Mouse (Mus musculus): Measurements from ENCODE around the gene Dusp5. TPM values are rescaled to one million over a fixed set of nuclear protein-coding genes. Genes with fewer than 3 reads are reported as not detected.

Gene Dusp5
- total RNA-seq, 1 experiment from 2014 or later: 6.0 TPM

DNA sequence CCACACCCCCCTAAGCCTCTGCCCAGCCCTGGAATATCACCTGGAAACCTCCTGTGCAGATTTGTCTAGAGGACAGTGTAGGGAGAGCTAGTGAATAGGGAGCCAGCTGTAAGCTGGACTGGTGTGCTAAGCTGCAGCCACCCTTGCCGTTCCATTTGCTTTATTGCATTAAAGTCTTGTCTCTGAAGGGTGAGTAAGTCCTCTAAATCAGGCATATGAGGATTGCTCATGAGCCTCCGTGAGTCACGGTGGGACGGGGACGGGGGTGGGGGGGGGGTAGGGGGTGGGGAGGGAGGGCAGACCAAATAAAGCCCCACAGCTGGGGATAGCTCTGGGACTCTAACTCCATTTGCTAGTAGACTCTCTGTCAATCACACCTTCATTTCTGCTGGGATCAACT is 14.7 kb downstream of the Dusp5 start:
- no peak for DNase-seq

DNA sequence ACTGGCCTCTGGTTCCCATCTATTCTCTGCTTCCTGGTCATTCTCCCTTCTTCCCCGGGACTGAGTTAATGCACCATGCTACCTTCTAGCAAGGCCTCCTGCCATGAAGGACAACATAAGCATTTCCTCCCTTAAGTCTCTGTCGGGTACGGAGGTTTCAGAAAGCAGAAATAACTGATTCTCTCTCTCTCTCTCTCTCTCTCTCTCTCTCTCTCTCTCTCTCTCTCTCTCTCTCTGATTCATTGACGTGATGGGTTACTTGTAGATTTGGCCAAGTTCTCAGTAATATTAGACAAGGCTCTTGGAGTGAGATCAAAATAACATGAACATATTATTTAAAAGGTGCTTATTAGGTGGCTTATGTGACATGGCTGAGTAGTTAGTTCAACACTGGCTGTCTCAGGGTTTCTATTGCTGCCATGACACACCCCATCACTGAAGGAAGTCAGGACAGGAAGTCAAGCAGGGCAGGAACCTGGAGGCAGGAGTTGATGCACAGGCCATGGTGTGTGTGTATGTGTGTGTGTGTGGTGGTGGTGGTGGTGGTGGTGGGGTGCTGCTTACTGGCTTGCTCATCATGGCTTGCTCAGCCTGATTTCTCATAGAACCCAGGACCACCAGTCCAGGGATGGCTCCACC is 16.1 kb downstream of the Dusp5 start:
- no peak for DNase-seq

DNA sequence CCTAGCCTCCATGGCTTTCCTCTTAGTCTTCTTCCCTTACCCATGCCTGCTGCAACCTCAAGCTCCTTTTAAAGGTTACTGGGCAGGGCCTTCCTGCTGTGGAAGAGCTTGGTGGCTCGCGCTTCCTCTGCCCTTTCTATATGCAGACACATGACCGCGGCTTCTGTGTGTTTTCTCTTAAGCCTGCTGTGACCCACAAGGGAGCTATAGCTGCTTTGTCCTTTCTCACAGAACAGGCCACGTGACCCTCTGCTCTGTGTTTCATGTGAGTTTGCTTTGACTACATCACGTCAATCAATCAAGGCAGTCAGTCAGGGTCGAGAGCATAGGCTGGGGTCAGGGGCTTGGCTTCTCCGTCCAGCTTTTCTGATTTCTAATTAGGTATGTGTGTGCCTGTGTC is 18.7 kb downstream of the Dusp5 start:
- DNase-seq: no peak

DNA sequence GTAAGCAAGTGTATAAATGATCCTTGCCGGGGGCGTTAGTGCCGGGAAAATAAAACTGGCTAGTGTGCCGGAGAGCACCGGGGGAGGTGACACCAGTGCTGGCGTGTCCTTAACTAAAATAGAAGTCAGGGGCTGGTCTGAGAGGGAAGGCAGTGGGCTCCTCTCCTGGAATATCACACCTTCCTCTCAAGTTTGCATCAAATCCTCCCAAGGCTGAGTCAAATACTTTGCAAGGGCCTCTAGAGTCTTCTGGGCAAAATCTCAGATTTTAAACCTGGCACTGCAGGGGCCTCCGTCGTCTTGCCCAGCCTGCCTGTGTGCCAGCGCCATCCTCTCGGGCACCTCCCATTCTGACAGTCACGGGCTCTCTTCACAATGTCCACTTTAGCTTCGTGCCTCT is 22.1 kb downstream of the Dusp5 start:
- DNase-seq: no peak

DNA sequence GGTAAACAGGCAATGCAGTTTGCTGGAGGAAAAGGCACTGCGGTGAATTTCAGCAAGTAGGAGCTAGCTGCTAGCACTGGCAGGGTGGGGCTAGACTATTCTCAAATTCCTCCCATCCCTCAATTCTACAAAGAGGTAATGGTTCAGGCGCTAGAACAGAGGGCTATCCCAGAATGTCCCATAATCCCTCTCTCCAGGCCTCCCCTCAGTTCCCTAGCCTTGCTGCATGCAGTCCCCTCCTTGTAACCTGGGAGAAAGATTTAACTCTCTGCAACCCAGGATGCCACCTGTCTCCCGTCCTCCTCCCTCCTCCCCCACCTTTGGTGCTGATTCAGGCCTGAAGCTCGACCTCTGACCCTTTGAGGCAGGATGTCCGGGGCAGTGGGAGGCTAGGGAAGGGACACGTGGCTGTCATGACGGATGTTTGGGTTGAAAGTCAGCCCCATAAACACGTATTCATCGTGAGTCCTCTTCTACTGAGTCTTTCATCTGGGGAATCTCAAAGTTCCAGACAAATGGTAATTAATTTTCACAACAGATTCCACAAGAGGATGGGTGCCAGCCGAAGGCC is 23.4 kb downstream of the Dusp5 start:
- no peak for DNase-seq

DNA sequence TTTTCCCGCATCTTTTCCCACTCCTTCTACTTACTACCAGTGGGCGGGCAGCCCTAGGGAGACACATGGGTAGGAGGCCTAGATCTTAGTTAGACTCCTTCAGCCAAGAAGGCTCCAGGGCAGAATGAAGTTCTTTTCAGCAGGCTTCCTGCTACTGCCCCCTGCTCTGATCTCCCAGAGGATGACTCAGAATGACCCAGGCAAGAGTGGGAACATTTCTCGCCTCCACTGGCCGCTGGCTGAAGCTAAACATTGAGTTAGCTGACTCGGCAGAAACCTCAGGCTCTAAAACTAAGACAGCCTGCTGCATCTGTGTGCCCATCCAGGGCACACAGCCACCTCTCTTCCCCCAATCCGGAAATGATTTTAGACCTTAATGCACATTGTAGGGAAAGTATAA is 23.9 kb downstream of the Dusp5 start:
- DNase-seq: no peak

DNA sequence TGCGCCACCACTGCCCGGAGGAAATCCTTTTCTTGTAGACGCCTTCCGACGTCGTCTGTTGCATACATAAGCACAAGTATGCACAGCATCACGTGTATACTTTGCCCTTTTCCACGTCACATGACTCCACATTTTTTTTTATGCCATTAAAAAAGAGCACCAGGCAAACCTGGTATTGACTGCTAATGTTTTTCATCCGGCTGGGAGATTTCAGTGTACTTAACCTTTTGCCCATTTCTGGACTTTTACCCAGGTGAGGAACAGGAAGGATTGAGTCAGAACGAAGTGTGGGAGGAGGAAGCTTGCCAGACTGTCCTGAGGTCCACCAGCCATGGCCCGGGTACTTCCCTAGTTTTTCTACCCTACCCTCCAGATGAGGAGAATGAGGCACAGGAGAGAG is 25.5 kb downstream of the Dusp5 start:
- DNase-seq: no peak

DNA sequence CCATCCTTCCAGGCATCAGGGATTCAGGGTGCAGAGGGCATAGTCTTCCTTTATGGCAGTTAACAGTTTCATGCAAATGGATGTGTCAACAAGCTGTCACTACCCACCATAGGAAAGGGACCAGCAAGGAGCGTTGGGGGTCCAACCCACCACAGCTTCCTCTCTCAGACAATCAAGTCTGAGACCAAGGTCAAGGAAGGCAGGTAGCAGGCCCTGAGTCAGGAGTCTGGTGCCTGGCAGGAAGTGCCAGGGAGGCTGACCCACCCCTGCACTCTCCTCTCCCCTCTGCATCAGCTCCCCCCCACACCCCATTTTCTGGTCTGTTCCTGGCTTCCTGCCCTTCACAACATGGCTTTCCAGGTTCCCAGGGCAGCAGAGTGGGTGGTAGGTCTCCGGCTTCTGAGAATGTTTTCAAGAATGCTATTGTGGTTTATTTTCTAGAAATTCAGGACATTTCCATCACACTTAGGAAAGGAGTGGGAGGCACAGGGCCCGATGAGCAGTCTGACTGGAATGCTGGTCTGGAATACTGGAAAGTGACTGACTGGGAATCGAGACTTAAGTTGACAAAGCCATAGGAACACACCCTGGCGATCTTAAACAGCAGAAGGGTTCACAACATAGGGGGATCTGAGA is 26.2 kb downstream of the Dusp5 start:
- DNase-seq: no peak

DNA sequence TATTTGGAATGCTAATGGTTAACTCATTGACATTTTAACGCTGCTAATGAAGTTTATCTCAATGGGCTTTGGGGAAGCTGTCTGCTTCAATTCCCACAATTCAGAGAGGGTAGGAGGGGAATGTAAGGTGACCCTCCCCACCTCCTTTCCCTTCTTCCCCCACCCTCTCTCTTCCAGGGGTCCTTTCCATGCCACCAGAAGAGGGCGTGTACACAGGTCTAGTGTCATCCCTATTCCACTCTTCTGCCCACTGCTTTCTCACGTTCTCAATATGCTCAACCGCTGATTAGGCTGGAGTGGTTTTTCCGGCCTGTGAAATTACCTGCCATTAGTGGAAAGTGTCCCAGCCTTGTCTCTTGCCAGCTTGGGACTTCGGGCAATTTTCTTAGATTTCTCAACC is 27.9 kb downstream of the Dusp5 start:
- no peak for DNase-seq

DNA sequence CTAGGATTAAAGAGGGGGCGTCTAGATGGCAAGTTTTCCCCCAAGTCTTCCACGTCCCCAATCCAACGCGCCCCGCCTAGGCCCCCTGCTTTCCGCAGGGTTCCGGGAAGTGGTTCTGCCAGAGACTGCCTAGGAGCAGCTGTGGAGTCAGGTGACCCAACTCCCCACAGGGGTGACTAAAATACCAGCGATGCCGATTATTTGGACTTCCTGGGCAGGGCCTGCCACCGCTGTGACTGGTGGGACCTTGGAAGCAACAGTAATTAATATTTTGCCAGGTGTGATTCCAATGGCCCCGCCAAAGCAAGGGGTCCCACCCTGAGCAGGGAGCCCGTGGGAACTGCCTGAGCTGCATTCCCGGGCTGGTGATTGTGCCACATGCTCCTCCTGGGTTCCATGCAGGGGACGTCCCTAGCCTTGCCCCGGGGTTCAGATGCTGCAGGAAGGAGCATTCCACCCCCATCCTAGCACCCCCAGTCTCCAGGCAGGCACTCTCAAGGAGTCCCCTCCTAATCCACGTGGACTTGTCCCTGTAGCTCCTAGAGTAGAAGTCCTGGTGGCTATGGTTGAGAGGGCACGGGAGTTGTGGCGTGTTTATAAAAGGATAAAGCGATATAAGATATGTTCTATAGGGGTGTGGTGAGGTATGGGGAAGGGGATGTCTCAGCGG is 28.5 kb downstream of the Dusp5 start:
- DNase-seq: peak; percentile 7

DNA sequence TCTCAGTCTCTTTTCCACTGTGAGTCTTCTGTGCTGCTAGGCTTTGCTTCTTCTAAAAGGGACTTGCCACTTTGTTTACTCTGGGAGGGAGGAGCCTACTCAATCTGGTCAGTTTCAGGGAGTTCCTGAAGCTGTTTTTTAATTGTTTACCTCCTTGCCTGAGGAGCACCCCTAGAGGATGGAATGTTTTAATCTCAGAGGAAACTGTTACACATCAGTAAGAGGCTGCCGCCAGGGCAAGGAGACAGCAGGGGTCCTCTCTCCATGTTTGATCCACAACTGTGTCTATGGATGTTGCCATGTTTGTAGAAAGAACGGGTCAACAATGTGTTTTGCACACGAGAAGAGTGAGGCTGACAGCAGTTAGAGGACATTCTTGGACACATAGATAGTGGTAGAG is 31.5 kb downstream of the Dusp5 start:
- no peak for DNase-seq

DNA sequence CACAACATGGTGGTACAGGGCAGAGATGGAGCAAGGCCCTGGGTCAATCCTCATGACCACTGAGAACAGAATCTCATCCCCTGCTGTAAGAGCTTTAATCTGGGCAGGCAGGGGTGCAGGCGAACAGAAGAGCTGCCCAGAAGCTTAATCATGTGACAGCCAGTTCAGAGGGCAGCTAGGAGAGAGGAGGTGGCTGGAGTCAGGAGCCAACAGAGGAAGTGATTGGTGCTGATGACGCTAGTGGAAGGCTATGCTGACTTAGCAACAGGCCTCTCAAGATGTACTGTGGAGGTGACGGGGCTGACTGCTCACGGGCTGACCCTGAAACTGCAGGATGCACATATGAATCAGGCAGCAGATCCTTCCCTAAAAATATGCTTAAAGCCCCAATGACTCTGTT is 35.3 kb downstream of the Dusp5 start:
- peak; percentile 29 for DNase-seq

DNA sequence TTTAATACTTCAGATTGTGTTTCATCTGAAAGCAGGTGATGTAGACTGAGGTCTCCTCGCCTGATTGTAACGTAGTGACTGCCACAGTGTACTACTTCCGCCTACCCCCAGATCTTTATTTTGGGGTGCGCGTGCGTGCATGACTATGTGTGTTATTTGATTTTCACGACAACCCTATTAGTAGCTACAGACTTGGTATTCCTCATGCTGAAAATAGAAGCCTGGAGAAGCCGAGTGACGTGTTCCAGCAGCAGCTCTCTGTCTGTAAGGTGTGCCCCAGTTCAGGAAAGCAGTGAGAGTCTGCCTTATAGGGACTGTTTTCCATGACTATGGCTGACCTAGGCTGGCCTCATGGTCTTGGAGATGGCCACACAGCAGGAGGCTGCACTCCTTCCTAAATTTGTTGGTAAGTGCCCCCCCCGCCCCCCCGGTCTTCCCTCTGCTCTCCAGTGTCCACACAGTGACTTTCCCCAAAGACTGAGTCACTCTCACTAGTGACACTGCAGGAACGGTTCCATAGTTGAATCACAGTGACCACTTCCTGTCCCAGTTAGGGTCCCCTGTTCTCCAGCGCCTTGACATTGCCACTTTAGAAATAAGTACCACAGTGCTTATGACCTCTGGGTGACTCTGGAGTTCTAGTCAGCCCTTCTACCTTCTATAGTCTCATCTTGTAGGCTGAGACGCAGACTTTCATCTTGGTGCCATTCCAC is 36.8 kb downstream of the Dusp5 start:
- DNase-seq: no peak

DNA sequence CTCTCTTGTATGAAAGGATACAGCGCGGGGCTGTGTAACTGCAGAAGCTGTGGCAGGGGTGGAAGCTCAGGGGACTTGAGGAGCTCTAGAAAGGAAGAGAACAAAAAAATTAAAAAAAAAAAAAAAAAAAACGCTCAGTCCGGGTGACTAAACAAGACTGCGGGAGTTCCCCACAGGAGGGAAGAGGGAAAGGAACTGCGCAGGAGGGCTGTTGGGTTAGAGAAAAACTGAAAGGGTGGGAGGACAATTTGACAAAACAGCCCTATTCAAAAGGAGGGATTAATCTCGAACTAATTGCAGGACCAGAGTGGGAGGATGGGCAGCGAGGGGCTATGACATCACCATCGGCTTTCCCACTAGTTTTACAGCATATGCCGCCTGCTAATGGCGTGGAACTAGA is 39.0 kb downstream of the Dusp5 start:
- DNase-seq: no peak

DNA sequence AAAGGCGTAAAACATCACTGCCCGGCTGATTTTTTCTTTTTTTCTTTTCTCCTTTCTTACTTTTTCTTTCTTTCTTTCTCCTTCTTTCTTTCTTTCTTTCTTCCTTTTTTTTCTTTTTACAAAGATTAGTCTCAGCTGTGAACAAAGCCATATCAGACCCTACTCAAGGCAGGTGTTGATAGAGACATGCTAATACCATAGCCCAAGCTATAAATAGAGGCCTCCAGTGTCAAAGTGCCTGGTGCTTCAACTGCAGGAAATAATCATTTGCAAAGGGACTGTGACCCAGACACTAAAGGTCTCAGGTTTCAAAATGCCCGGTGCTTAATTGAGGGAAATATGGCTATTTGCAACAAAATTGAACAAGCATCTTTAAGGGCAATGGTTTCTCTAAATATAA is 39.6 kb downstream of the Dusp5 start:
- no peak for DNase-seq

DNA sequence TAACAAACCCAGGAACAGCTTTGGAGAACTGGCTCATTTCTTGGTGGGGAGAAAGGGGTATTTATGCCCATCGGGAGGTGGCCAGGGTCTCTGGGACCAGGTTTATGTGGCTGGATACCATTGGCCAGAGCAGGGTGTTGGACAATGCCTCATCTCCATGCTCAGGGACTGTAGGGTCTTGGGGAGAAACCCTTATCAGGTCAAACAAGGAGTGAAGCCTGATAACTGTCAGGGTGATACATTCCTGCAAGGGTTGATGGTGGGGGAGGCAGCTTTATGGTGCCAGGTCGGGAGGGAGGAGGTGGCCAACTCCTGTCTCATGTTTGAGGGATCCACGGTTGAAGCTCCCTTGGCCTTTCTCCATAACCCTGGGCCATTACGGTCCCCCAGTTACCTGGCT is 42.1 kb downstream of the Dusp5 start:
- no peak for DNase-seq

DNA sequence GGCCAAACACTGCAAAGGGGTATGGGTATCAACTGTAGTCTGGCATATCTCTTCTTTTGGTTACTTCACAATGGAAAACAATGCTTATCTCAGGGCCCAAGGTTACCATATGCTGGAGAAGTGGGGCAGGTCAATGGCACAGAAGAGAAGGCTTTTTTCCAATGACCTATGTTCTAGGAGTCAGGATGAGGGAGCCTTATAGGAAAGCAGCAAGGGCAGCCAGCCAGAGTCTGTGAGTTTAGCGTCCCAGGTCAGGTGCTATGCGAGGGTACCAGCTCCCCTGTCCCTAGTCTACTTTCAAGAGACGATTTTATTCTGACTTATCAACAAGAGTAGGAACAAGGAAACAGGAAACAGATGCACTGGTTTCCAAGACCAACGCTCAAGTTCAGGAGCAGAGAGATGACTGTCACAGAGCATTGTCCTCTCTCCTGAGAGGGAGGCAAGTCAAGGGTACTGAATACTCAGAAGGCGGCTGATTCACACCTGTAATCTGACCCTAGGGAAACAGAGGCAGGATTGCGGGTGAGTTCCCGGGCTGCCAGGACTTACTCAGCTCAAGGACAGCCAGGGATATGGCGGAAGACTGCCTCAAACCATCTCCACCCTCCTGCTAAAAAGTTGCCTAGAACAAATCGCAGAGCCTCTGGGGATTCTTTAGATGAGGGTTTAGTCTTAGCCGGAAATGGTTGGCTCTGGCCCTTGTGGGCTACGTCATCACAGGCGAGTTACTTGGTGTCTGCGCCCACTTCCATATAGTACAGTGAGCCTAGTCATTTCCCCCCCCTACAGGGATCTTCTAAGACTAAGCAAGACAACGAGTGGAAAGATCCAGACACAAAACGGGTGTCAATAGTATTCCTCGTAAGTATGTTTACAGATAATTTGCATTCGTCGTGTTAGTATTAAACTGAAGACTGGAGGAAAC is 42.9 kb downstream of the Dusp5 start:
- no peak for DNase-seq

DNA sequence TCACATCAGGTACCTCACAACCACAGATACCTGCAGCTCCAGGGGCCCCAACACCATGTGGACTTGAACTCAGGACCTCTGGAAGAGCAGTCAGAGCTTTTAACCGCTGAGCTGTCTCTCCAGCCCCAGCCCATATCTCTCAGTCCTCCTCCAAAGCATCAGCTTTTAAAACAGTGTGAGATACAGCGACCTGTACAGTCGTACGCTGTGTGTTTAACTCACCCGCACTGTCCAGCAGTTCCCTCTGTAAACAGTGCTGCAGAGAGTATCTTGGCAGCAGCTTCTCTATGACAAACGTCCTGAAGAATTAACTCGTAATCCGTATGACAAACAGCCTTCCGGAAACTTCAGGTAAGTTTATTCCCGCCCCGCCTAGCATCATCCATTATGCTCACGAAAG is 43.7 kb downstream of the Dusp5 start:
- DNase-seq: no peak

DNA sequence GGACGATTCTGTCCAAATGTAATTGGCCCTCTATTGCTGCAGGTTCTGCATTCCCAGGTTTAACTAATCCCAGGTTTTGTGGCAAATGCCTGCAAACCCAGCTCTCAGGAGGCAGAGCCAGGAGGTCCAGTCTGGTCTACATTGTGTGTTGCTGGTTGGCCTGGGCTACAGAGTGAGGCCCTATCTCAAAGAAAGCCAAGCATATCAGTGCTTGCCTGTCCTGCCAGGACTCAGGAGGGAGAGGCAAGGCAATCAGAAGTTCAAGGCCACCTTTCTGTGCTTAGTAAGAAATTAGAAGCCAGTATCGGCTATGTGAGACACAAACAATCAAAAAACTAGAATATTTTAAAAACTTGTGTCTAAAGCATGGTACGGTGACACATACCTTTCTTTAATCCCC is 44.2 kb downstream of the Dusp5 start:
- no peak for DNase-seq

DNA sequence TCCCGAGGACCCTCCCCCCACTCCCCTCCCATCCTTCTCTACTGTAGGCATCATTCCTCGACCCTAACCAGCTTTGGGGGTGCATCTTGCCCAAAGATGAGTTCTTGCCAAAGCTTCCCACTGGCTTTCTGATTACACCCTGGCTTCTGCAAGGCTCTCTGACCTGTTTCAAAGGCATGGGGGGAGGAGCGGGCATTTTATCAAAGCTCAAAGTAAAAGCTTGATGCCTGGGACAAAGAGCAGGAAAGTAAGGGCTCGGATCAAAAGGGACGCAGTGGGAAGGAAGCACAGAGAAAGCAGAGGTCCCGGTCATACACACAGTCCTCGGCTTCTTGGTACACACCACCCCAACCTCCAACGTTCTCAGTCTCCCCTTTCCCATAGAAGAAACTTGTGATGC is 45.2 kb downstream of the Dusp5 start:
- DNase-seq: no peak

DNA sequence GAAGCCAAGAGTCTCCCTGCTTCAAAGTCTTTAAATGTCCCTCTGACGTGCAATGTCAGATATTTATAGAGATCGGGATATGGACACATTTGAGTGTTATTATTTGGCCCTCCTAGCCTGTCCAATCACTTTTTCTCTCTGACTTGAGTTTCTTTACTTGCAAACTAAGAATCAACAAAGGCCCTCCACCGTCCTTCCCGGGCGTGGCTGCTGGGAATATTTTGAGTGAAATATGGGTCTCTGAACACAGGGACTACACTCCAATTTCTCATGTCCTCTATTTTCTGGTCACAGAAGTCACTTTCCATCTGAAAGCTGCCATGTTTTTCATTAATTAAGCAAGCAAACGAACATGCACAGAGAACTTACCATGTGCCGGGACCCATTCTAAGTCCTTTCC is 45.6 kb downstream of the Dusp5 start:
- DNase-seq: no peak

Data from adrenal gland, postnatal 25 days (tissue).